Mouse (Mus musculus) thymus, postnatal 0 days (tissue): ENCODE data around the gene Gm4724. TPM values are rescaled to one million over a fixed set of nuclear protein-coding genes. Genes with fewer than 3 reads are reported as not detected.
"Not testable (repeated sequence)": the region's sequence is repeated elsewhere in the genome, so short reads cannot be mapped to it uniquely, and the experiment has no call there.

Experiments used
- DNase-seq: peaks from one replicate; pipeline ENCODE4 v3.0.0-alpha.2; 2015; ENCODE audit warnings: low spot score
- polyA plus RNA-seq: library from polyadenylated mRNA; unstranded; fragments of >200 nt; fragmentation: Nextera tagmentation; extraction: Ambion mirVana; gene quantifications from 2 replicates; pipeline ENCODE4 v1.2.1, GENCODE M21; 2015

Gene Gm4724
- 13.3 and 14.4 TPM in 2 replicates for polyA plus RNA-seq

DNA sequence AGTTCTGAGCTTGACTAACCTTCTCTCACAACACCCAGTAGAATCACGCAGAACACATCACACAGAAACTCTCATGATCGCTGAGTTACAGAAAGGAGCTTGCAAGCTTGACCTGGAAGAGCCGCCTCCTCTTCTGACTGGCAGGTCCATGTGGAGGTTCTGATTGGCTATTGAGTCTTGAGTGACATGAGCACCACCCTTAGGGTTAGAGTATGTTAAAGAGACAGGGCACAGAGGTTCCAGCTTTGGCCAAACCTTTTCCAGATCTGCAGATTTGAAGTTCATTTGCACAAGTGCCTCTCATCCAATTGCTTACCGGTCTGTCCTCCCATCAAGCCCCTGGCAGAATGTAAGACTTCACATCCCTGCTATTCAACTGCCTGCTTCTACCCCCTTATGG, at the start of gene Gm4724:
Gene Gm4724, minus strand, starts transcription at position 101 of the 400 bp plus-strand sequence.
- DNase-seq, result not testable (repeated sequence)

GRCm38 (mm10) chr2:175469685-175470084, 34.1 kb upstream of the Gm4724 start, which contains the start of gene Zfp965:
Gene Zfp965, plus strand, starts transcription at chr2:175469985.
- not testable (repeated sequence) for DNase-seq

Other genes with a start within 250 kb of the Gm4724 start
- gene Gm14391, start 228.9 kb downstream of the Gm4724 start, polyA plus RNA-seq, result 3.3 and 4.1 TPM in 2 replicates
- not detected in 2 replicates for gene Gm14440, start 160.7 kb downstream of the Gm4724 start, polyA plus RNA-seq
- 9.6 and 10.5 TPM in 2 replicates for gene Gm4631, start 97.6 kb downstream of the Gm4724 start, polyA plus RNA-seq
- gene Zfp968, start 63.4 kb downstream of the Gm4724 start, polyA plus RNA-seq, result 5.6 and 6.8 TPM in 2 replicates
- 1.5 and 8.5 TPM in 2 replicates for gene Zfp965, start 34.2 kb upstream of the Gm4724 start, polyA plus RNA-seq
- gene Gm11007, start 208.2 kb upstream of the Gm4724 start, polyA plus RNA-seq, result not detected in 2 replicates